25 mouse cellular contexts compared by ENCODE assay signal in genomic region chr1:78139287-78139686, GRCm38 (mm10). TPM values are rescaled to one million over a fixed set of nuclear protein-coding genes. Genes with fewer than 3 reads are reported as not detected.
DNase-seq lines count a peak whose midpoint lies in the region; ATAC-seq and TF ChIP-seq lines count a peak whose summit lies in the region.
"Had no signal": no experiment of that assay in that cellular context is flagged by ENCODE, and none has a peak within 500 bp of the region (broad histone marks: within the 10 kb centered on the region; RNA-seq: fewer than 3 reads in every experiment).

No protein-coding gene starts in this region.

- TF ChIP-seq POLR2A in brain, embryonic 14.5 days (IDR thresholded peaks at IDR 0.05; ENCODE audit: borderline replicate concordance, extremely low read depth, insufficient read depth, insufficient read length, poor library complexity, severe bottlenecking), result no peak

- peaks cover 38% of the 10 kb centered on the region for H3K27me3 ChIP-seq in midbrain, embryonic 16.5 days (ENCODE audit: control insufficient read depth, insufficient read depth, low read depth, low read length)
- H3K27me3 ChIP-seq in forebrain, embryonic 16.5 days (replicated peaks; ENCODE audit: control insufficient read depth, insufficient read depth, low read length), result peaks cover 78% of the 10 kb centered on the region

- H3K36me3 ChIP-seq in midbrain, embryonic 16.5 days (ENCODE audit: control insufficient read depth, insufficient read depth, low read length), result no peaks in the 10 kb centered on the region
- no peaks in the 10 kb centered on the region for H3K36me3 ChIP-seq in forebrain, embryonic 16.5 days (ENCODE audit: control insufficient read depth, insufficient read depth)
- H3K36me3 ChIP-seq: embryonic facial prominence, embryonic 15.5 days; kidney, embryonic 15.5 days; limb, embryonic 12.5 days; liver, embryonic 12.5 days; stomach, embryonic 15.5 days had no signal

- no peak overlapping the region for H3K9ac ChIP-seq in midbrain, embryonic 16.5 days (ENCODE audit: low read depth, low read length)
- H3K9ac ChIP-seq in forebrain, embryonic 16.5 days (replicated peaks; ENCODE audit: low read depth, low read length), result no peak overlapping the region
- H3K9ac ChIP-seq: embryonic facial prominence, embryonic 15.5 days; kidney, embryonic 15.5 days; limb, embryonic 12.5 days; liver, embryonic 12.5 days; stomach, embryonic 15.5 days had no signal

- no peak for ATAC-seq in midbrain, embryonic 16.5 days
- no peak for ATAC-seq in forebrain, embryonic 16.5 days
- ATAC-seq: liver, embryonic 12.5 days had no signal

- 0 out of 2 replicates have a peak overlapping the region, but pooled peaks have one; percentile 20 for H3K4me2 ChIP-seq in midbrain, embryonic 16.5 days (ENCODE audit: low read length)
- no peak overlapping the region for H3K4me2 ChIP-seq in forebrain, embryonic 16.5 days (ENCODE audit: low read length)
- H3K4me2 ChIP-seq: embryonic facial prominence, embryonic 15.5 days; kidney, embryonic 15.5 days; limb, embryonic 12.5 days; liver, embryonic 12.5 days; stomach, embryonic 15.5 days had no signal

- H3K4me1 ChIP-seq in midbrain, embryonic 16.5 days (ENCODE audit: control insufficient read depth, insufficient read depth, low read length), result no peaks in the 10 kb centered on the region
- H3K4me1 ChIP-seq in forebrain, embryonic 16.5 days (replicated peaks; ENCODE audit: control insufficient read depth, insufficient read depth, low read length), result no peaks in the 10 kb centered on the region
- H3K4me1 ChIP-seq: kidney, embryonic 15.5 days; limb, embryonic 12.5 days; liver, embryonic 12.5 days; stomach, embryonic 15.5 days had no signal

- H3K4me3 ChIP-seq in midbrain, embryonic 16.5 days (ENCODE audit: low read depth, low read length), result no peak overlapping the region
- no peak overlapping the region for H3K4me3 ChIP-seq in forebrain, embryonic 16.5 days (replicated peaks; ENCODE audit: low read length)
- H3K4me3 ChIP-seq: embryonic facial prominence, embryonic 15.5 days; kidney, embryonic 15.5 days; limb, embryonic 12.5 days; liver, embryonic 12.5 days; stomach, embryonic 15.5 days had no signal

- 0 out of 2 replicates have a peak overlapping the region, but pooled peaks have one; percentile 32 for H3K27ac ChIP-seq in midbrain, embryonic 16.5 days (ENCODE audit: low read length)
- H3K27ac ChIP-seq in forebrain, embryonic 16.5 days (ENCODE audit: low read length), result no peak overlapping the region
- H3K27ac ChIP-seq: embryonic facial prominence, embryonic 15.5 days; kidney, embryonic 15.5 days; limb, embryonic 12.5 days; liver, embryonic 12.5 days; stomach, embryonic 15.5 days had no signal

- H3K9me3 ChIP-seq in midbrain, embryonic 16.5 days (replicated peaks; ENCODE audit: control insufficient read depth, low read length, poor library complexity, severe bottlenecking), result no peaks in the 10 kb centered on the region
- no peaks in the 10 kb centered on the region for H3K9me3 ChIP-seq in forebrain, embryonic 16.5 days (ENCODE audit: control insufficient read depth, low read length)
- H3K9me3 ChIP-seq: embryonic facial prominence, embryonic 15.5 days; kidney, embryonic 15.5 days; limb, embryonic 12.5 days; liver, embryonic 12.5 days; stomach, embryonic 15.5 days had no signal

- WGBS in midbrain, embryonic 16.5 days, result 2% methylated on average over 11 of the region's 11 CpGs
- WGBS in forebrain, embryonic 16.5 days, result 3% methylated on average over 11 of the region's 11 CpGs

- DNase-seq in brain, embryonic 14.5 days (ENCODE audit: low read depth), result peak; percentile 64
- peak; percentile 65 for DNase-seq in embryo, embryonic 11 days
- peak; percentile 72 for DNase-seq in mesoderm, embryonic 11.5 days (ENCODE audit: low read depth, low spot score)
- DNase-seq in right cerebral cortex, postnatal 10 days (ENCODE audit: low spot score in 2 of 2), result no peak
- DNase-seq in cerebellum, adult 8-10 months, result no peak
- DNase-seq: adrenal gland, adult 2 months; B cell, adult 2 months; cerebellum, adult 9-10 months; gastrocnemius, postnatal 10 days; heart, adult 18-20 months; heart, postnatal 36 days; lung, adult 2 months; lung, postnatal 36 days; thymus, adult 18-20 months had no signal

- TF ChIP-seq CTCF in brain, embryonic 14.5 days (IDR thresholded peaks at IDR 0.05; ENCODE audit: borderline replicate concordance, extremely low read depth, insufficient read depth, insufficient read length), result no peak

RNA-seq across cellular contexts. Expression of gene Pax3, which starts 57.6 kb away (rescaled TPM):
- polyA plus RNA-seq in brain, embryonic 14.5 days (2012; rRNA removed), result 4.8 and 10.6 TPM in 2 replicates
- polyA plus RNA-seq in midbrain, embryonic 16.5 days (2015; fragmentation: Nextera tagmentation; extraction: Ambion mirVana), result 7.2 and 8.4 TPM in 2 replicates
- polyA plus RNA-seq in forebrain, embryonic 16.5 days (2015; fragmentation: Nextera tagmentation; extraction: Ambion mirVana), result 0.22 TPM in 1 of 2 replicates, not detected in the other
- polyA plus RNA-seq: adrenal gland, adult 2 months; cortical plate, adult 2 months; frontal cortex, adult 2 months; intestine, embryonic 14.5 days; kidney, embryonic 15.5 days; large intestine, adult 2 months; lung, adult 2 months had no signal

Comparison
In these comparisons a context has a peak if more than half of its experiments do, and no peak if none do; other contexts are left out.
1. DNase-seq: peak in brain, embryonic 14.5 days (single experiment), embryo, embryonic 11 days (single experiment) and mesoderm, embryonic 11.5 days (single experiment); none in right cerebral cortex, postnatal 10 days (0 of 2) and cerebellum, adult 8-10 months (single experiment).